Mouse (Mus musculus) cortical plate, adult 2 months (tissue): ENCODE measurements at regions not wholly inside any gene's neighbourhood (a gene's known extent, or its start where the extent isn't known, plus 50 kb on each side); places are given as distances from the start of the nearest gene placed in this dataset.

Source experiments
- CTCF ChIP-seq: fragments of 200-500 bp; IDR thresholded peaks from 2 replicates; pipeline ENCODE4 v1.5.1; 2011; ENCODE audit warnings: mild to moderate bottlenecking, control low read depth, low read length; ENCODE audit not compliant: insufficient read depth; ENCODE audit errors: extremely low read depth
- POLR2A ChIP-seq: fragments of 200-500 bp; IDR thresholded peaks from 2 replicates; pipeline ENCODE4 v1.6.1; 2011; ENCODE audit warnings: mild to moderate bottlenecking, low read length, control low read depth; ENCODE audit not compliant: insufficient read depth; ENCODE audit errors: extremely low read depth

GRCm38 (mm10) chr10:6013743-6014142, 91.5 kb upstream of the Rgs17 start:
- no peak for TF ChIP-seq CTCF
- TF ChIP-seq POLR2A = no peak
